Mouse (Mus musculus) retina, embryonic 14.5 days (tissue): ENCODE results near the gene Herpud2.
"Not testable (repeated sequence)": the region's sequence is repeated elsewhere in the genome, so short reads cannot be mapped to it uniquely, and the experiment has no call there.

Source experiments
- DNase-seq: peaks from one replicate; pipeline ENCODE4 v3.0.0-alpha.2; 2015; ENCODE audit warnings: low spot score

Gene Herpud2

GRCm38 (mm10) chr9:25145925-25146324, 5.7 kb downstream of the Herpud2 start:
- DNase-seq: no peak

GRCm38 (mm10) chr9:25143950-25144349, 7.7 kb downstream of the Herpud2 start:
- DNase-seq: no peak

- no peak for DNase-seq
Measured at GRCm38 (mm10) chr9:25142988-25143387, 8.6 kb downstream of the Herpud2 start.

DNA sequence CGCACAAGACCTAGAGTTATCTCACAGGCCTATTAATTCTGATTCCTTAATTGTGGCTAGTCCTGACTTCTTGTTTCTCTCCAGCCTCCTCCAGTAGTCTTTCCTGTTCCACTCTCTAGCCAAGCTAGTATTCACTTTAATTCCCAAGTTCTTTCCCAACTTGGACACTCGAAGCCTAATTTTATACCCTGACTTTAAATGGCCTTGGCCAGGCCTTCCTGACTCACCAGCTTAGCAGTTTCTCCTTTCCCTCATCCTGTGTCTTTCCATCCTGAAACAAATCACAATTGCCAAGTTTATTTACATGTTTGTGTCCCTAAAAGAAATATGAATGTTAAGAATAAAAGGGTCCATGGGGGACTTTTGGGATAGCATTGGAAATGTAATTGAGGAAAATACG, 9.6 kb downstream of the Herpud2 start:
- DNase-seq: no peak

GRCm38 (mm10) chr9:25140330-25140729, 11.3 kb downstream of the Herpud2 start:
- no peak for DNase-seq

DNA sequence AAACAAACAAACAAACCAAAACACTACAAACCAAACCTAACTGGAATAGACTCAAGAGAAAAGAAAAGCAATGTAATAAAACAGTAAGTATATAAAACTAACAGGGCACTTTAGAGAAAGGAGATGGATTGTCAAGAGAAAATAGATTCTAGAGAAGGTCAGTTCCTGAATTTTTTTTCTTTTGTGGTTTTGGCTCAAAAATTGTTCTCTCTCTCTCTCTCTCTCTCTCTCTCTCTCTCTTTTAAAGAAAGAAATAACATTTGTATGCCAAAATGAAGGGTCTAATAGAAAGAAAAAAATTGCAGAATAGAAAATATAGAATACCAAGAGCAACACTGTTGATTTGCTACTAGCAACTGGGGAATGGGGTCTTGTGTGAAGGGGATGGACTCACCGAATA, 12.7 kb downstream of the Herpud2 start:
- no peak for DNase-seq

DNA sequence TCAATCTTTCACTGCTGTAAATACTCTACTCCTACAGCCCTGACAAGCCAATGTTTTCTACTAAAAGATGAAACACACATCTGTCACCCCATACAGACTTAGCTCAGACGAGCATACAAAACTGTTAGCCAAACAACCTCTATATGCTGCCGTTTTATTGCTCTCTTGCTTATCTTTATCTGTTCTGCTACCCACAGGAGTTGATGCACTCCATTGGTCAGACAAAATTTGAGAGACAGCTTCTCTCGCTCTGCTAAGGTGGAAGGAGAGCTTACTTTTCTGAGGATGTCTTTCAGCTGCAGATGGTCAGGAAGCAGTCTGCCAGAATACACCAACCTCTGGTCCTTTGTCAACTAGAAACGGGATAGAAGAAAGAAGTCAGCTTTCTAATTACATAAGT, 18.7 kb downstream of the Herpud2 start:
- DNase-seq: no peak

DNA sequence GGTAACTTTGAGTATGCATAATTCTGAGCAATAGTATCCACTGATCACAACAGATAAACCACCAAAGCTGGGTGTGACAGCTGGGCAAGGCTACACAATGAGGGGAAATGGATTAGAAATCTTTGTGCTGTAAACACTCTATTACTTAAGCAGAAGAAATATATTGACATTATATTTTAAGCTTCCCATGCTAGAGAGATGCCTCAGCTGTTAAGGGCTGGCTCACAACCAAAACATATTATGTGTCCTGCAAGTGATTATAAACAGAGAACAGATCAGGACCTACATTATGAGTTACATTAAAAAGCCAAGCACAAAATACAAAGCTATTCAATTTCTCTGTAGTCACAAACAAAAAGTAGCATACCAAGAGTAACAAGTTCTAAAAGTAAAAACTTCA, 19.4 kb downstream of the Herpud2 start:
- no peak for DNase-seq

DNA sequence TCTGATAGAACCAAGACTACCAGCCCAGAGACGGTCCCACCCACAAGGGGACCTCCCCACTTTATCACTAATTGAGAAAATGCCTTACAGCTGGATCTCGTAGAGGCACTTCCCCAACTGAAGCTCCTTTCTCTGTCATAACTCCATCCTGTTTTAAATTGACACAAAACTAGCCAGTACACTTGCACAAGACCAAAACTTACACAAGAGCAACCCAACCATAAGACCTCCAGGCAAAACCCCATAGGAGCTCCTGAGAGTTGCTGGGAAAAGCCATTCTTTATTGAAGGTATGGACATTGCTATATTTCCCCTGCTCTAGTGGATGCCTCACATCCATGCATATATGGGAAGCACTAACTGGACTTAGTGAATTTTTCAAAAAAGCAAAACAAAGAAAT, 27.6 kb downstream of the Herpud2 start:
- DNase-seq: no peak

DNA sequence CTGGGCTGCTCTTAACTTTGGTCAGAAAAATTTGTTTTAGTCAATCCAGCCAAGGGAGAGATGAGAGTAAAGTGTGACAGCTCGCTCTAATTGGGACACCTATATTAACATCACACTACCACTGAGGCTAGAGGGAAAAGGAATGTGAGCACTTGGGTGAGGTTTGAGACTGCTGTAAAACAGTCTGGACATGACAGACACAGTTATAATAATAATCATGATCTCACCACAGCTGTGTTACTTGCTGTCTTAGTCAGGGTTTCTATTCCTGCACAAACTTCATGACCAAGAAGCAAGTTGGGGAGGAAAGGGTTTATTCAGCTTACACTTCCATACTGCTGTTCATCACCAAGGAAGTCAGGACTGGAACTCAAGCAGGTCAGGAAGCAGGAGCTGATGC, 28.0 kb downstream of the Herpud2 start:
- not testable (repeated sequence) for DNase-seq

DNA sequence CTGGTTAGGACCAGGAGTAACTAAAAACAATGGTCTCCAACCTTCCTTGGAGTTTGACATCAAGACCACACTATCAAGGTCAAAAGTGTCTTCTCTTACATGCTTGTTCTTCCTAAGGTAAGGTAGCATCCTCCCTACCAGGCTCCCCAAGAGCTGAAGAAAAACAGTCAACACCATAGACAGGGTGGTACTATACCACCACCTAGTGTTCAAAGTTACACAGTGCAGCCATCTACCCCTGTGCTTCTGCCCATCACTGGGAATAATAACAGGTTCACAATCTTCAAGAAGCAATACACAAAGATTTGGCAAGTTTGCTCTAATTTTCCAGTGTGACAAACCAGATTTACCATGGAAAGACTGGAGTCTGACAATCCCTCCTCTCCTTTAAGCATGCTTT, 47.0 kb downstream of the Herpud2 start:
- DNase-seq: peak; percentile 80

DNA sequence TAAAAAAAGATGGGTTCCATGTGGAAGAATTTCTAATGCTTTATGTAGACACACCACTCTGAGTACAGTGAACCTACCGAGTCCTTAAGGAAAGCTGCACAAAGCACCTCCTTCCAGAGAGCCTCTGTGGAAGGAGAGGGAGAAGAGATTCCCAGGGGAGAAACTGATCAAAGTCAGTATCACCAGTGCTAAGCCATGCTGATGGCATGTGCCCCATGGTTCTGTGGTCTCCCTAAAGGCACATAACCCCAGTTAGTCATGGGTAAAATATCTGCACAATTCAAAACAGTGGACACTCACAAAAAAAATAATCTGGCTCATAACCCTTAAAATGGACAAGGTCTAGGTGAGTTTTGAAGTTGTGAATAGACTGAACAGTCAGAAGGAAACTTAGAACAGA, 48.7 kb downstream of the Herpud2 start:
- no peak for DNase-seq

- DNase-seq: no peak
Measured at GRCm38 (mm10) chr9:25090853-25091252, 60.8 kb downstream of the Herpud2 start.

GRCm38 (mm10) chr9:25089122-25089521, 62.5 kb downstream of the Herpud2 start, which contains the start of gene Gm10181:
TSS of gene Gm10181 (plus strand) at chr9:25089422.
- no peak for DNase-seq

- no peak for DNase-seq
Measured at GRCm38 (mm10) chr9:25076505-25076904, 75.1 kb downstream of the Herpud2 start.

DNA sequence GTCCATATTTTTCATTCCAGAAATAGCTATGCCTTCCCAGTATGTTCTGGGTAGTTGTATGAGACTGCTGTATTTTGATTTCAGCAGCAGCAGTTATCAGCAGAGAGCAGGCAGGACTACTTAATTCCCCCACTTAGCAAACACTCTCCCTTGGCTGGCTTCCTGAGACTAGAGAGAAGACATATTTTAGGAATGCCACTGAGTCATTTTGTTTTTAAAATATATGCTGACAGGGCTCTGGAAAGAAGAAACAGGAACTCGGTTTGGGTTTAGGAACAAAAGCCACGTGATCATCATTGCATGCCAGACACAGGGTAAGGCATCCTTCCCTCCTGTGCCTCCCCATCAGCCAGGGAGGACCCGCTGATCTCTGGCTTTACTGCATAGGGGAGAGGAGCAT, 75.6 kb downstream of the Herpud2 start:
- no peak for DNase-seq

DNA sequence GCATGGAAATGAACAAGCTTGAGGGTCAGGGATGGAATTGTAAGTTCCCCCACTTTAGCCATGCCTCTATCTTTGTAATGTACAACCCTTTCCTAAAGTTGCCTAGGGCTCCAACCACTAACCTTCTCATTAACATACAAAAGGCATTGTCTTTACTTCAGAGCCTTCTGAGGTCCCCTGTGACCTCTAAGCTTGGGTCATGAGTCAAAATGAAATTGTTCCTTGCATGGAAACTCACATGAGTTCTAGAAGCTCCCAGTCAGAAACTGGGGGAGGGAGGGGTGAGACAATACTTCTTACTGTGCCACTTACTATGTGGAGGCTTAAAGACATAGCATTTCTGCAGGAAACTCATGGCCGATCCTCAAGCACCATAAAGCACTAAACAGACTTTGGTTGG, 79.0 kb downstream of the Herpud2 start:
- no peak for DNase-seq

DNA sequence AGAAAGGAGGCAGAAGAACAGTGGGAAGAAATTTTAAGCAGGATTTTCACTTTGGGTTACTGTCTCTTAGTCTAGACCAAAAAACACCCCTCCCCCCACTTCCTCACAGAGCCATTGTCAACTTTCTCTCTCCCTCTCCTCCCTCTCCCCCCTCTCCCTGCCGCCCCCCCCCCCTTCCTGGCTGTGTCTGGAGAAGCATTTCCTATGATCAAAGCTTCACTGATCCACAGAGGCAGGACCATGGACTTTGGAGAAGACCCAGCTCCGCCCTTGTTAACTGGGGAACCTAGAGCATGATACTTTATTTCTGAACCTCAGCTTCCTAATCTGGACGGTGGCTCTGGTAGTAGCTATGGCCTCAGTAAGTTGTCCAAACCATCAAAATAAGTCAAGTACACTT, 92.9 kb downstream of the Herpud2 start:
- no peak for DNase-seq
